Mouse (Mus musculus) liver, adult 2 months (tissue): Measurements from ENCODE around the gene BC107364. TPM values are rescaled to one million over a fixed set of nuclear protein-coding genes. Genes with fewer than 3 reads are reported as not detected.
"Not testable (repeated sequence)": the region's sequence is repeated elsewhere in the genome, so short reads cannot be mapped to it uniquely, and the experiment has no call there.

ENCODE experiments used
- DNase-seq: peaks from one replicate; pipeline ENCODE4 v3.0.0-alpha.2; 2011; ENCODE audit warnings: low read depth, low spot score; ENCODE audit errors: extremely low read depth
- H3K27ac ChIP-seq: fragments of 200-500 bp; replicated peaks from 2 replicates; pipeline ENCODE4 v1.5.1; 2012; ENCODE audit warnings: low read depth, mild to moderate bottlenecking, control low read depth, inconsistent platforms, low read length; ENCODE audit not compliant: insufficient read depth
- H3K27me3 ChIP-seq: fragments of 200-500 bp; 2 replicates; pipeline ENCODE4 v1.6.1; 2012; ENCODE audit warnings: mild to moderate bottlenecking, moderate library complexity, low read length, inconsistent platforms; ENCODE audit not compliant: control insufficient read depth, insufficient read depth
- H3K36me3 ChIP-seq: fragments of 200-500 bp; 2 replicates; pipeline ENCODE4 v1.6.1; 2012; ENCODE audit warnings: low read length, inconsistent platforms; ENCODE audit not compliant: control insufficient read depth, insufficient read depth
- H3K4me1 ChIP-seq: fragments of 200-500 bp; 2 replicates; pipeline ENCODE4 v1.6.1; 2011; ENCODE audit warnings: low read length; ENCODE audit not compliant: control insufficient read depth, insufficient read depth
- H3K4me3 ChIP-seq: fragments of 200-500 bp; 2 replicates; pipeline ENCODE4 v1.5.1; 2011; ENCODE audit warnings: low read depth, mild to moderate bottlenecking, control low read depth, low read length, moderate library complexity; ENCODE audit not compliant: insufficient read depth
- H3K79me2 ChIP-seq: fragments of 200-500 bp; 2 replicates; pipeline ENCODE4 v1.6.1; 2012; ENCODE audit warnings: inconsistent platforms, mild to moderate bottlenecking, low read length, moderate library complexity; ENCODE audit not compliant: control insufficient read depth, insufficient read depth
- H3K9ac ChIP-seq: fragments of 200-500 bp; 2 replicates; pipeline ENCODE4 v1.6.1; 2012; ENCODE audit warnings: low read depth, mild to moderate bottlenecking, control low read depth, inconsistent platforms, low read length
- CTCF ChIP-seq: fragments of 200-500 bp; IDR thresholded peaks from 2 replicates; pipeline ENCODE4 v1.5.1; 2011; ENCODE audit warnings: low read depth, low read length, control low read depth
- POLR2A ChIP-seq: fragments of 200-500 bp; IDR thresholded peaks from 2 replicates; pipeline ENCODE4 v1.6.1; 2011; ENCODE audit warnings: low read length, control low read depth; ENCODE audit not compliant: insufficient read depth; ENCODE audit errors: extremely low read depth
- WGBS: fragments of 180-500 bp; shearing (Covaris S2); methylation state at CpG from one replicate; pipeline ENCODE4 v1.1.7; 2018; 5-methylcytosine and 5-hydroxymethylcytosine counted together
- polyA plus RNA-seq: library from polyadenylated mRNA; depleted of rRNA; stranded (reverse); fragments of >200 nt; gene quantifications from 2 replicates; pipeline ENCODE4 v1.2.3, GENCODE M21; 2012
- total RNA-seq: library from RNA; depleted of rRNA; stranded (reverse); fragments of >200 nt; gene quantifications from 2 replicates; pipeline ENCODE4 v1.2.3, GENCODE M21; 2014

BC107364 gene
- total and polyA plus RNA-seq, 2 experiments: not detected

DNA sequence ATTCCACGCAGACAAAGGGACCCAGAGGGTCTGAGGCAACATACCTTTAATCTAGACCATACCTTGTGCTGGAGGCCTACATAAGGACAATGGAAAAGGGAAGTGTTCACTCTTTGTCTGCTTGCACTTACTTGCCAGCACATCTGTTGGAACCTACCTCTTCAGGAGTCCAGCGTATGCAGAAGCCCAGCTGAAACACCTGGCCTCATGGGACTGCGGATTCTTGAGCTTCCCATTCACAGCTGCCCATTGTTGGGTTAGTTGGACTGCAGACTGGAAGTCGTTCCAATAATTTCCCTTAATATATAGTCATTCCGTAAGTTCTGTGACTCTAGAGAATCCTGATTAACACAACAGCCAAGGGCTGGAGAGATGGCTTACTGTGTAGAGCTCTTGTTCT, 20.0 kb upstream of the BC107364 start:
- H3K4me3 ChIP-seq: no peak overlapping the region
- no peak for TF ChIP-seq POLR2A
- no peak for TF ChIP-seq CTCF
- DNase-seq: no peak
- no peak overlapping the region for H3K9ac ChIP-seq
- H3K27me3 ChIP-seq: peaks cover 17% of the 10 kb centered on the region
- no peaks in the 10 kb centered on the region for H3K36me3 ChIP-seq
- H3K4me1 ChIP-seq: no peaks in the 10 kb centered on the region
- WGBS: 91% methylated on average over 5 of the region's 5 CpGs
- H3K27ac ChIP-seq: no peak overlapping the region
- H3K79me2 ChIP-seq: no peaks in the 10 kb centered on the region

GRCm38 (mm10) chr3:96469626-96470025, 17.5 kb upstream of the BC107364 start:
- DNase-seq: no peak
- Histone ChIP-seq H3K4me3 (no peak overlapping the region), H3K36me3 (no peaks in the 10 kb centered on the region), H3K4me1 (no peaks in the 10 kb centered on the region), H3K9ac (no peak overlapping the region), H3K27me3 (peaks cover 10% of the 10 kb centered on the region; the same call in 1 of the 2 replicates), H3K27ac (no peak overlapping the region), H3K79me2 (no peaks in the 10 kb centered on the region)
- TF ChIP-seq CTCF: no peak
- TF ChIP-seq POLR2A: no peak
- WGBS: 88% methylated on average over 3 of the region's 3 CpGs

DNA sequence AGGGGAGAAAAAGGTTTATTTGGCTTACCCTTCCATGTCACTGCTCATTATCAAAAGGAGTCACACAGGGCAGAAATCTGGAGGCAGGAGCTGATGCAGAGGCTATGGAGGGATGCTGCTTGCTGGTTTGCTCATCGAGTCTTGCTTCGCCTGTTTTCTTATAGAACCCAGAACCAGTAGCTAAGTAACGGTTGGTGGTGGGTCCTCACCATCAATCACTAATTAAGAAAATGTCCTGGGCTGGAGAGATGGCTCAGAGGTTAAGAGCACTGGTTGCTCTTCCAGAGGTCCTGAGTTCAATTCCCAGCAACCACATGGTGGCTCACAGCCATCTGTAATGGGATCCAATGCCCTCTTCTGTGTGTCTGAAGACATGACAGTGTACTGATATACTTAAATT, 16.2 kb upstream of the BC107364 start:
- H3K4me1 ChIP-seq, H3K9ac ChIP-seq, H3K27ac ChIP-seq, H3K79me2 ChIP-seq, DNase-seq, H3K36me3 ChIP-seq, H3K4me3 ChIP-seq: not testable (repeated sequence)
- 0 out of 2 replicates have a peak, but pooled peaks cover 11% of the 10 kb centered on the region for H3K27me3 ChIP-seq
- WGBS: 96% methylated on average over 3 of the region's 3 CpGs

DNA sequence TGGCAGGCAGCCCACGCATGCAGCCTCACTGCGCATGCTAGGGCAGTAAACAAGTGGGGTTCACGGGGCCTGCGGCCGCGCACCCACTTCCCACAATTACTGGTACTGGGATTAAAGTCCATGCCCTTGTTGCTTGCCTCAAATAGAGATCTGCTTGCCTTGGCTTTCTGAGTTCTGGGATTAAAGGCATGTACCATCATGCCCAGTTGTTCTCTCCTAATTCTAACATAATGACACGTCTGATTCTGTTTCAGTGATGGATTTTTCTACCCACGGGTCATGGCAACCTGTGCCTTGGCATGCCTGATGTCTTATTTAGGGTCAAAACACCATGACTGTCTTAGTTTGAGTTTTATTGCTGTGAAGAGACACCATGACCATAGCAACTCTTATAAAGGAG, 15.5 kb upstream of the BC107364 start:
- H3K36me3 ChIP-seq: no peaks in the 10 kb centered on the region
- DNase-seq: no peak
- TF ChIP-seq POLR2A (no peak), CTCF (no peak)
- 85% methylated on average over 8 of the region's 8 CpGs for WGBS
- no peak overlapping the region for H3K4me3 ChIP-seq
- no peaks in the 10 kb centered on the region for H3K4me1 ChIP-seq
- H3K79me2 ChIP-seq: no peaks in the 10 kb centered on the region
- 0 out of 2 replicates have a peak, but pooled peaks cover 11% of the 10 kb centered on the region for H3K27me3 ChIP-seq
- H3K9ac ChIP-seq: no peak overlapping the region
- no peak overlapping the region for H3K27ac ChIP-seq

DNA sequence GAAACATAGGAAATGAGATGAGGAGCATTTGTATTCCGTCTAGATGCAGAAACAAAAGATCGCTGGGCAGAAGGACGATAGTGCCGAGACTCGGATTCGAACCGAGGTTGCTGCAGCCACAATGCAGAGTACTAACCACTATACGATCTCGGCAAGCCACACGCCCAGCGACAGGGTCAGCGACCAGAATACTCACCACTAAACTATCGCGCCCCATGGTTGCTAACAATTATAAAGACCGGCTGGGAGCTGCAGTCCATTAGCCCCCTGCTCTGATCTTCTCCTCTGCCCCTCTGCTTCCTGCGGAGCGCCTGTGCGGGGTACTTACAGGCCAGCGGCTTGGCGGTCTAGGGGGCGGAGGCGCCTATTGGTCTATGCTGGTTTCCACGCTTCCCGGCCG, 11.8 kb upstream of the BC107364 start:
- no peaks in the 10 kb centered on the region for H3K79me2 ChIP-seq
- TF ChIP-seq POLR2A (no peak), CTCF (no peak)
- 0 out of 2 replicates have a peak, but pooled peaks cover 5% of the 10 kb centered on the region for H3K27me3 ChIP-seq
- 53% methylated on average over 25 of the region's 25 CpGs for WGBS
- H3K9ac ChIP-seq: no peak overlapping the region
- no peak overlapping the region for H3K27ac ChIP-seq
- H3K4me3 ChIP-seq: no peak overlapping the region
- no peaks in the 10 kb centered on the region for H3K36me3 ChIP-seq
- no peak for DNase-seq
- H3K4me1 ChIP-seq: no peaks in the 10 kb centered on the region

- not testable (repeated sequence) for H3K27me3 ChIP-seq, H3K4me3 ChIP-seq, H3K36me3 ChIP-seq, H3K27ac ChIP-seq, H3K9ac ChIP-seq, DNase-seq, H3K79me2 ChIP-seq, H3K4me1 ChIP-seq
- WGBS: no CpG with 5 or more reads among the region's 19 CpGs
Observed at GRCm38 (mm10) chr3:96460568-96460870, 8.4 kb upstream of the BC107364 start.

DNA sequence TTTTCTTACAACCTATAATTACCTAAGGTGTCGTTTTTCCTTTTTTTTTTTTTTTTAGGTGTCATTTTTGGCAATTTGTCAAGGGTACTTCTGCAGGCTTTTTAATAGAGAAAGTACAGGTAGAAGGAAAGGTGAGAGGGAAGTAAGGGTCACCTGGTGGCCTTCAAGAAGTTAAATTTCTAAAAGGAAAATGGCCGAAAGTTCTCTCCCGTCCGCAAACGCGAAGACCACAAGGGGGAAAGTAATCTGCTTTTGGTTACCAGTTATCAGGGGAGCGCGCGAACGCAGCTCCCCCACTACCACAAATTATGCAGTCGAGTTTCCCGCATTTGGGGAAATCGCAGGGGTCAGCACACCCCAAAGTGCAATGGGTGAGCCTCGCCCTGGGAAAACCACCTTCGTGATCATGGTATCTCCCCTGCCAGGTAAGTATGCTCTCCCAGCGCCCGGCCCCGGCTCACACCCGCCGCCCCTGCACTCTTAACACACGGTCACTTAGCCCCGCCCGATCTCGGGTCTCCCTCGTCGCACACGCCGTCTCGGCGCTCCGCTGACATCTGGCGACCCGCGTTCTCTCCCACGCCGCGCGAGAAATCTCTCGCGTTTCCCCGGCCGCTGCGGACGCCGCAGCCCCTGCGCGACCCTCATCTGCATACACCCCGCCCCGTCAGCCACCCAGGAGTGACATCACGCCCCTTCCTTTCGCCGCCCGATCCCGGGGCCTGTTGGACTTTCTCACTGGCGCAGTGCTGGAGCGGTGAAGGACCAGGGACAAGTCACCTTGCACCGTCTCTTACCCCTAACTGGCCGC, 7.9 kb upstream of the BC107364 start:
- WGBS: 0% methylated on average over 1 of the region's 58 CpGs

DNA sequence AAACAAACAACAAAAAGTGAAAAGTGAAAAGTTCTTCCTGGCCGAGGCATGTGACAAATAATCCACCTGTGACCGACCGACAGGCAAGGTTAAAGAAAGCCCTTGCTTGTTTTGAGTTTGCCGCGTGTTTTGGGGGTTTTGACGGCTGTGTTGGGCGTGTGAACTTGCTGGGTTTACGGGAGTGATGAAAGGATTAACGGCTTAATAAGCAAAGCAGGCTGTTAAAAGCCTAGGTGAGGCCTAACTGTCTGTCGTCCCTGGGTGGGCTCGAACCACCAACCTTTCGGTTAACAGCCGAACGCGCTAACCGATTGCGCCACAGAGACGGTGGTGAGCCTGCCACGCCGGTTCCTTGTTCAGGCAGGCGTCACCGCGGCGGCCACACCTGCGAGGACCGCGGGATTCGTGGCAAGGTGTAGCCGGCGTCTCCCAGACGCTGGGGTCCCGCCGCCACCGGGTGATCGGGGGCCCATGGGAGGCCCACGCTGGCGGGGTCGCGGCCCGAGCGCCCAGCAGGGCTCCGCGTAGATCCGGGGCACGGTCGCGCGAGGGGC, 6.9 kb upstream of the BC107364 start:
- H3K4me3 ChIP-seq, H3K36me3 ChIP-seq, DNase-seq, H3K27me3 ChIP-seq, H3K79me2 ChIP-seq, H3K4me1 ChIP-seq, H3K9ac ChIP-seq, H3K27ac ChIP-seq: not testable (repeated sequence)
- no CpG with 5 or more reads among the region's 48 CpGs for WGBS

More for the DNA sequence above, 7.9 kb upstream of the BC107364 start:
- not testable (repeated sequence) for H3K27ac ChIP-seq, H3K36me3 ChIP-seq, H3K4me3 ChIP-seq, H3K9ac ChIP-seq, H3K4me1 ChIP-seq, H3K27me3 ChIP-seq, DNase-seq, H3K79me2 ChIP-seq
